Mouse (Mus musculus) cerebellum, adult 9-11 months (tissue): ENCODE results near the gene Rai14.

Experiments used
- DNase-seq: peaks from one replicate; pipeline ENCODE4 v3.0.0; 2022

The Rai14 gene

DNA sequence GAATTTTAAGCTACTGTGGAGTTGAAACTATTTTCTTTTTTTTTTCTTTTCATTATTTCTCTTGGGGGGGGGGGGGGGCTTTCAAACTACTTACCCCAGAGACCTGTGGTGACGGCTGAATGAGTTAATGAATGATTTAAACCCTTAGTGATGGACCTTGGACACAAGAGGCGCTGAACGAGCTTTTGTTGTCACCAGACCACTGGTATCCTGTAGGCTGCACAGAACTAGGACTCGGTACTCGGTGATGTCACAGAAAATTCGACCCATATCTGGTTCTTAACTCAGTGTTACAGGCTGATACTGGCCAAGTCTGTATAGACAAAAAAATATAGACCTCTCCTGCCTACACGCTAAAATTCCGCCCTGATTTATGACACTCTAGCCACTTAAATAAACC is 69.3 kb downstream of the Rai14 start:
- no peak for DNase-seq

DNA sequence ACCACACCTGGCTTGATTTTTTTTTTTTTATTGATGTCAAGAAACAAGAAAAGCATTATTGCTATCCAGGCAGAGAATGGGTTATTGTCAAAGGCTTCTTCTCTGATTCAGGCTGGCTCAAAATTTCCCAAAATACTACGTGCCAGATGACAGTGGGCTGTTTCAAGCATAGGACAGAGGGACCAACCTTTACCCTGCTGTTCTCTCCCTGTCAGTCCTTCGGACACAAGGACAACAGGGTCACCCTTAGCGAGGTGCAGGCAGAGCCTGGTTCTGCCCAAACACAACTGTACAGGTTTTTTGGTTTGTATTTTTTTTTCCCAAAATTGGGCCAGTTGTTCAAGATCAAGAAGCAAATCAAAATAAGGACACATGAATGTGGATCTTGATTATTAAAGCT is 70.6 kb downstream of the Rai14 start:
- no peak for DNase-seq

DNA sequence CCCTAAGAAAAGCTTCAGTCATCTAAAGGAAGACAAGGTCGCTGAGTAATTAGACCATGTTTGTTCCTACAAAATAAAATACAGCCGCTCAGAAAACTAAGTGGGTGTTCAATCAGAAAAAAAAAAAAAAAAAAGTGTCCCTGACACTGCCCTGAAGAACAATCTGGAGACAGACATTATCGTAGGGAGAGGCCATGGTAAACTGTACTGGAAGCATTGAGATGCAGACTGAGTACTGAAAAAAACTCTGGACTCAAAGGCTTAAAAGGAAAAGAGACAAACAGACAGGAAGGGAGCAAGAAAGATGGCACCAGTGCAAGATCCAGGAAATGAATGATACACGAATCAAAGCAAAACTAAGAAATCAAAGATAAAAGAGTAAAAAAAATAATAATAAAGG is 71.2 kb downstream of the Rai14 start:
- DNase-seq: no peak

DNA sequence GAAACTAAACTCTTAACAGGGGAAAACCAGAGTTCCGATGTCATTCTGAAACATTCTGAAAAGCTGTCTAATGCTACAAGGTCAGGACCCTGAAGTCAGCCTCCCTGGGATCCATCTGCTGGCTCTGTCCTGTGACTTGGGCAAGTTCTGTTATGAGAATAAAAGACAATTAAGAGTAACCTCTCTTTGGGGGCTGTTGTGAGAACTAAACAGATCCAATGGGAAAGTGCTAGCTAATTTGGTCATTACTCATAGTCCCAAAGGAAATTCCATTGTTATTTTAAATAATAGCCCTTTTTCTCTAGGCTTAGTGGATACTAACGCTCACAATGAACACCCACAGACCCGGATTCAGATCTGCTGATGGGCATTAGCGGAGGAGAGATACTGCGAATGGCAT is 72.0 kb downstream of the Rai14 start:
- no peak for DNase-seq

DNA sequence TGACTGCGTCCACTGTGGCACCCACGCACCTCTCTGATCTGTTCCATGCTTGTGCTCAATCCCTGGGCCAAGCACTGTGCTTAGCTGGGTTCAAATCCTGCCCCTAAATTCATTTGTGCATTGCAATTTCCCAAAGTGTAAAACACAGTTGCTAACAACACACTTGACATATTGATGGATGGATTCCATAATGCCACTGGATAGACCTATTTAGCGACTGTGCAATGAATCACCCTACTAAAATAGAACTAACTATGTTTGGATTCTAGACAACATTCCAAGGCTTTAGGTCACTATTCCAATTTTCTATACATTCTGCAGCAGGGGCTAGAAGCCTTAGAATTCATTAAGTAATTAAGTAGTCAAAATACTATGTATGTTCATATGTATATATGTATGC is 73.7 kb downstream of the Rai14 start:
- DNase-seq: no peak

DNA sequence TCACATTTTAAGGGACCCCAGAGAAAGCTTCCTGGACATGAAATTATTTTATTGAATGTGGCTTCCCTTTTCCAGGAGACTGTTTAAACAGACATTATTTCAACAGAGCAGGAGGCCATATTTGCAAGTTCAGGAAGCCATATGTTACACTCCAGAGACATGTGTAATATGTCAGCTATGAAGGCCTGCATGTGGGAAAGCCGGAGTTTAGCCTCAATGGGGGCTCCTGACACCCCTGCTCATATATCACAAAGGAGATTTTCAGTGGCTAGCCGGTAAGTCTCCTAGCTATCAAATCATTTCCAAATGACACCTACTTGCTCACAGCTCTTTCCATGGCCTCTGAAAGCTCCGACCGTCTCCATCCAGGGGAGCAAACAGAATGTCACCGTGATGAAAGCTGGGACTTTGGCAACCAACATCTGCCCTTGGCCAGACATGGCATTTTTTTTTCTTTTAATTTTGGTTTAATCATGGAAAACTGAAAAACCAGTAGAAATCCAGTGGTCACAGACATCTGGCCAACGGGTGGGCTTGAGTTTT is 77.1 kb downstream of the Rai14 start:
- DNase-seq: no peak

DNA sequence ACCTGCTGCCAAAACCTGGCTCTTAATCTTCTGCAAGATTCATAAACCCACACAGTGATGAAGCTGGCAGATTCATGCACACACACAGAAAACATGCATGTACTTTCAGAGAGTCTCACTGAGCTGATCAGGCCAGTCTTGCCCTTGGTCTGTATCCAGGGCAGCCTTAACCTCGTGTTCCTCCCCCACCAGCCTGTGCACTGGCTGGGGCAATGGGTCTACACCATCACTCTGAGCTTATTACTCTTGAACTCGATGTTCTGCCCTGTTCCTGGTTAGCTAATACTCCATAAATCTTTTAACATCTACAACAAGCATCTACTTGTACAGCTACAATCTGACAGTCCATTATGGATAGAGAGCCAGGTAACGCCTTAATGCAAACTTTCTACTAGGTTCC is 77.6 kb downstream of the Rai14 start:
- no peak for DNase-seq

DNA sequence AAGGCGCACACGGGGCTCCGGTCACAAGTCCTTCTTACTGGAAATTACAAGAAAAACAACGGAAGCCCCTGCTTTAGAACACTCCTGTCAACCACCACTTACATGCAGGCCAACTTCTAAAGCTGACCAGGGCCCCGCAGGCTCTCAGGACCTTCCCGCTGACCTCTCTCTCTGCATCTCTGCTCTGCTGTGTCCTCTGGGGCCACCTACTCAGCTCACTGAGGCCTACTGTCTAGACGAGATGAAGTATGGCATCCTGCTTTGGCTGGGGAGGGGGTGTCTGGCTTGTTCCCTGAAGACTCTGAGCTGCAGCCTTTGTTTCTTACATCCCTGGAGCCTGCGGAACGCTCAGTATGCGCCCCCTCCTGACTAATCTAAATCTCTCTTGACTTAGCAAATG is 79.3 kb downstream of the Rai14 start:
- no peak for DNase-seq

DNA sequence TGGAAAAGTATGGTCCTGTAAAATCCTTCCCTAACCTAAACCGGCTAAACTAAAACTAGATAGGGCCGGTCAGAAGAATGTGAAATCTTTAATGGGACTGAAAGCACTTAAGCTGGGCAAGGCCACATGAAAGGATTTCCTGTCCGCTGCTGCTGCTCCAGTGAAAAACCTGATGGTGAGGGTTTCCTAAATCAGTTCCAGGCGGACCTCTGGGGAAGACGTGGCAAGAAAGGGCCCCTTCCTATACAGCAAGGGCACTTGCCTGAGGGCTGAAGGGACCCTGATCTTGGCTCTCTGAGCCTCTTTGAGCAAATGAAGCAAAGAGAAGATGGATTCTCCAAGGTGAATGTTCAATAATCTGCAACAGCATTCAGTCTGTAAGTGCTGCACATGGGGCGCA is 80.2 kb downstream of the Rai14 start:
- DNase-seq: no peak

DNA sequence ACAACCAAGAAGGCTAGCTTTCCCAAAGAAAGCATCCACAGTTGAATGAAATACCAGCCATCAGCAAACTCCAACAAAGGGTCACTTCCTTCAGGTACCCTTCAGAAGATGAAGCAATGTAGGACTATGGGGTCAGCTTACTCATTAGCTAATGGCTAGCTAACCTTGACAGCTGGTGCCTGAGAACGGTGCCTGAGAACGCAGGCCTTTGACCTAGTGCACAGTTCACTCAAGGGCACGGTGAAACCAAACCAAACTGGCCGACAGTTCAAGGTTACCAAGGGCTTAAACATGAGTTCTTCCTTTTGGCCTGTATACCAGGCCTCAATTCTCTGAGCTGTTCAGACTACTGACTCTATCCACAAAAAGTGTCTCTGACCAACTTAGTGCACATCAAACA is 81.0 kb downstream of the Rai14 start:
- no peak for DNase-seq

DNA sequence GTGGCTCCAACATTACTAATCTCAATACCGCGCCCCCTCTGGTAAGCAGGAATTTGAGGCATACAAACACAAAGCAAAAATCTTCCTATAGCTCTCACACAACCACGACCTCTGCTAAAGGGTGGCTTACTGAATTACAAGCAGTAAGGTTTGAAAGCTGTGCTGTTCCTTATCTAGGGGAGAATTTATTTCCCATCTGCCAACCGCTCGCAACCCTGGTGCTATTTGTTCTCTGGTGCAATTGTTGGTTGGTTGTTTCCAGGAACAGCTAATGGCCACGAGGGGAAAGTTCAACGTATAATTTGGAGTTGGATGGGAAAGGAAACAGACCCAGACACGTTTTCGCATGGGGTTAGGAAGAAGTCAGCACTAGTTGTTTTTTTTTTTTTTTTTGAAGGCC is 81.8 kb downstream of the Rai14 start:
- DNase-seq: no peak

DNA sequence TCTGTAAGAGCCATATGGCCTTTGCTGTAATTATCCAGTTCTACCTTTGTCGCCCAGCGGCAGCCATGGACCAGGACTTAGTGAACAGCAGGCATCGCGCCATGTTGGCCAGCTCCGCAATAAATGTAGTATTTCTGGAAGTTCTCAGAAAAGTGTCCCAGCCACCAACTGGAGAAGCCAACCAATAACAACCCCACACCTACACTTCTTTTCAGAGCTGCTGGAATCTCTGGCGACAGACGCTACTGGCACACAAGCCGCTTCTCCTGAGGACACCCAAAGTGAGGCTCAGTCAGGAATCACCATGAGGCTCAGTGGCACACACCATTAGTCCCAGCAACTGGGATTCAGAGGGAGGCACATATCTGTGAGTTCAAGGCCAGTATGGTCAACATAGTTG is 82.4 kb downstream of the Rai14 start:
- DNase-seq: no peak

DNA sequence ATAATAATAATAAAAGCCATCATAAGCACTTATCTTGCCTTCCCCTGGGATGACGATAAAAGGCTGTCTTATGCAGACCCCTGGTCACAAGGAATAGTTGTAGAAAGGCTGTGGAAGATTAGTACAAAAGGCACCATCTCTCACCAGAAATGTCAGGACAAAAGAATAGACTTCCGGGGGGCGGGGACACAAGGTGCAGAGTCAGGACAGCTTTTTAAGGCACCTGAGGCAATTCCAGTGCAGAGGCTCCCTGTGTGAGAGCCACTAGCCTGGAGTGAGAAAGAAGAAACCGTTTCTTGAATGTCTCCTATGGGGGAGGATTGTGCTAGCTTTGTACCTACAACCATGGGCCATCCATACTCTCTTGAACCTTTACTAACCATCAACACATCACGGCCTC is 82.9 kb downstream of the Rai14 start:
- DNase-seq: no peak

DNA sequence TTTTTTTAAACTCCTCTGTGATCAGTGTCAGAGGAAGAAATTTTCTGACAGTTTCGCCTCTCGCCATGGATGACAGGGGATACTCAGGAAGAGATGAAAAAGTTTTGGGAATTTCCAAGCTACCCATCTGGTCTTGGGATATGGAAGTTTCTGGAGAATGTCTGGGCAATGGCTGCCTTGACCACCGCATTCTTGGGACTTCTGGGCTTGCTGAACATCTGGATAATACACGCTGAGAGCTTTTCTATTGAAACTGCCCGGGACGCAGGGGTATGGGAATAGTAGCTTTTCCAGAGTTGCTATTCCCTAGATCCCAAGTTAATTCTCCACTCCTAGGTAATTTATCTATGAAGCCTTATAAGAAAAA is 85.5 kb downstream of the Rai14 start:
- no peak for DNase-seq

DNA sequence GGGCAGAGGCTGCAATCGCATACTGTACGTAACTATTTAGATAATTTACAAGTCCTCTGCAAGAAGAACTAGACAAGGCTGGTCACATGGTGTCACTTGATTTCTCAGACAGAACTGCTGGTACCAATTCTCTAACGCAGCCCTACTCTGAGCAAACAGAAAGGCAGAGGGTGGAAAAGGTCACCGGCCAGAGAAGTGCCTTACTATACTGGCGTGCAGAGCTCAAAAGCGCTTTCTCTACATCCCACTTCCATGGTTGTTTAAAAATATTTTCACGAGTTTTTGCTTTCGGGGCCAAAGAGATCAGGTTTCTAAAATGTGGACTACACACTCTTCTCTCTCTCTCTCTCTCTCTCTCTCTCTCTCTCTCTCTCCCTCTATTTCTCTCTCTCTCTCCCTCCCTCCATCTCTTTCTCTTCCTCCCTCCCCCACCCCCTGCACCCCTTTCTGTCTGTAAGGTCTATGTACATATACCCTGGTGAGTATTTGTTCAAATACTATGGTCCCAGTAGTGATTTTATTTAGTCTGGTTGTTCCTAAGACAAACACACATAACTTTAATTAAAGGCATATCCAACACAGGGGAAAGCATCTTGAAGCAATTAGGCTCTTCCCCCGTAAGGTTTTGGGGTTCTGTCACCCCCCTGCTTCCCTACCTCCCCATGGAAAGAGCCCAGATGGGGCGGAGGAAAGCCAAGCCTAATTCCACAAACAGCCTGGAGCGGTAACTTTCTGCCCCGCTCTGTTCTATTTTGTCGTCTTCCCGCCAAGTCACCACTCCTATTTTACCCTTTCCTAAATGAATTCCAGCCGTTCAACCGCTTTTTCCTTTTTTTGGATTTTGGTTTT is 86.1 kb downstream of the Rai14 start:
- no peak for DNase-seq

DNA sequence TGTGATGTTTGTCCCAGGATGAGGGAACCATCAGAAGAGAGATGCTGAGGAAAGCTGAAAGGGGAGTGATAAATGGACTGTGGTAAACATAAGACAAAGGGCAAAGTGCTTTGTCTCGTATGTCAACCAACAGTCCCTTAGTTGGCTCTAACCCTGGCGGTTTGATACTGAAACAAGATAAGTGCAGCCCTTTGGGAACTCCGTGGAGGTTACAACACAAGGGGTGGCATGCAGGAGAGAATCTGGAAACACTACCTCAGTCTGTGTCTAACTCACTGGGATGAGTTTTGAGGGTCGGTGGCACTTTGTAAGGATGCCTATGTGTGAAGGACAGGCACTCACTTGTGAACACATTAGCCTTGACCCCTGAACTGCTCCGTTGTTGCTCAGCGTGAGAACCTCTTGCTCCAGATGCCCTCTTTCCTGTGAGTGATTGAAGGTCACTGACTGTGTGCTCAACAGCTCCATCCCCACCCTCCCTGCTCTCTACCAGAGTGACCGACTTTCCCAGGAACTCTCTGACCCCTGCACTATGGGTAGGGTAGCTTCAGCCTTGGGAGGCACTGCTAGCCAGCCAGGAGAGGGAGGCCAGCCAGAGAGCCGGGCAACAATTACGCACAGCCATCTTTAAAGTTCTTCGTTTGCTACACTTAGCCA is 90.7 kb downstream of the Rai14 start:
- DNase-seq: no peak

DNA sequence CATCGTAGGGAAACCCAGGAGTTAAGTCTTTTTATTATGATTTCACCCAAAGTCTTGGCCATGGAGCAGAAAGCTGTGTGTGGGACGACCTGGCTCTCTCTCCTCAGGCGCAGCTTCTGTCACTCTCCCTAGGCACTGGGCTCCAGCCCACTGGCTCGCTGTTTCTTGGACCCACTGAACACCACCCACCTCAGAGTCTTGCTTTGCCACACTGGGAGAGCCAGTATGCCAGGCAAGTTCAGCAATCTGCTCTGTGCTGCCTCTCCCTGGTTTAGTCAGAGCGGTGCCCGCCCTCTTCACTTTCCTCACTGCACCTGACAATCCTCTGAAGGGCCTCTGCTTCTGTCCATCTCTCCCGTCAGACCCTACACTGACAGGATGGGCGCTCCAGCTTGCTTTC is 93.2 kb downstream of the Rai14 start:
- DNase-seq: no peak

DNA sequence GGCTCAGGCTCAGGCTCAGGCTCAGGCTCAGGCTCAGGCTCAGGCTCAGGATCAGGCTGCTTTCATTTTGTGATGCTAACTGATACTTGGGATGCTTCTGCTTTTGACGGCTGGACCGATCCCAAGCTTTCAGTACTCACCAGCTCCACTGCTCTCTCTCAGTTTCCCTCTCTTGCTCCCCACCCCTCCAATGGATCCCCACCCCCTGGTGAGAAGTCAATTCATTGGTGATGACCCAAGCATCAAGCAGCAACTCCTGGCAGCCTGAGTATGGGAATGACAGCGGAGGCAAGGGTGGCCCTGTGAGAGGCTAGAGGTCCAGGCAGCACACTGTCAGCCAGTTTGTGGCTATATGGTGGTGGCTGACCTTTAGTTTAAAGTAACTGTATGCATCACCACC is 94.7 kb downstream of the Rai14 start:
- DNase-seq: no peak

DNA sequence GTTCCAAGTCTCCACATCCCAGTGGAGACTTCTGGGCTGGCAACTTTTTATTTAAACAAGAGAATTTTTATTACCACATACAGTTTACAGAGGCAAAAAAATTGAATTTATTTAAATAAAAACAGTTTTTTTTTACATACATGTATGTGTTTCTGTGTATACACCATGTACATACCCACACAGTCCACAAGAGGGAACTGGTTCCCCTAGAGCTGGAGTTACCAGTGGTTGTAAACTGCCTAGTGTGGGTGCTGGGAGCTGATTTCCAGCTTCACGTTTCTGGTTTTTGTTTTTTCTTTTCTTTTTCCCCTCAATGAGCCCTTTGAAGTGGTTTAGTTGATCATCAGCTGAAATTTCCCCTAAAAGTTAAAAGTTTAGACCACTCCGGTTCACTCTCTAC is 96.1 kb downstream of the Rai14 start:
- DNase-seq: no peak

DNA sequence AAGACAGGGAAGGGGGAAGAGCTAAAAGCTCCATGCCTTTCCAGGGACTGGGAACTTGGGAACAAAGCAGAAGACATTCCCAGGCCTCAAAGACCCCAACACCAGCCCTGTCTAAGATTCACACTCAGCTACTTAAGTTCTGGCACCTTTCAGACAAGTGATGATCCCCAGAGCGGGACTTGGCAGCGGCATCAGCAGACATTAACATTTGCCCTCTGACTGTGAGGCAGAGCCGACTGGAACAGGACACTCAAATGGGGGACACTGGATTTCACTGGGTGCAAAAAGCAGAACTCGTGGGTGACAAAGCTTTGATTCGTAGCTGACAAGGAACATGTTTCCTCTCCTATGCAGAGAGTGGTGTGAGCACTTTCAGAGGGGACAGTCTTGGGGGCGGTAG is 98.4 kb downstream of the Rai14 start:
- DNase-seq: no peak

DNA sequence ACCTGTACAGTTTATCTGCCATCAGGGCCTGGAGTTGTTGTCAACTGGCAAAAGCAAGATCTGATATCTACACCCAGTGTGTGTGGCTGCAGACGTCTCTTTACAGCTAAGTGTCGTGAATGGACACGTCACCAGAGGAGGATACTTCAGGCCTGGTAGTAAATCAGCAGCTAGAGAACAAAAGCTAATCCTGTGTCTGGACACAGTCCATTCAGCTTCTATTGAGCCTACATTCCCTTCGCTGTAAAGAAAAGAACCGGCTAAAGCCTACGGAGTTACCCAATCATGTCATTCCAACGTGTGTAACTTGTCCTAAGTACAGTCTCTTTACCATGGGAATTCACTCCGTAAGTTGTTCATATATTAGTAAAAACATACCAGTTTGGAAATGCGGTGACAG is 103.4 kb downstream of the Rai14 start:
- DNase-seq: no peak

DNA sequence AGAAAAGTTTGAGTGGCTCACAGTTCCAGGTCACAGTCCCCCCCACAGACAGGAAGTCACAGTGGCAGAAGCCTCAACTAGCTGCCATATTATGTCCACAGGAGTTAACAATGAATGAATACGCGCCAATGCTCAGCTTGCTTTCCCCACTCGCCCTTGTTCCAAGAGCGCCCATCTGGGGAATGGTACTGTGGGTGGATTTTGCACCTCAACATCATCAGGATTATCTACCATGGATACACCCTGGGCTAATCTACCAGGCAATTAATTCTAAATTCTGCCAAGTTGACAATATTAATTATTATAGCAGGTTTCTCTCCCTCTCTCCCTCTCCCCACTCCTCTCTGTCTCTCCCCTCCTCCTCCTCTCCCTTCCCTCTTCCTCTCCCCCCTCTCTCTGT is 105.3 kb downstream of the Rai14 start:
- DNase-seq: no peak

DNA sequence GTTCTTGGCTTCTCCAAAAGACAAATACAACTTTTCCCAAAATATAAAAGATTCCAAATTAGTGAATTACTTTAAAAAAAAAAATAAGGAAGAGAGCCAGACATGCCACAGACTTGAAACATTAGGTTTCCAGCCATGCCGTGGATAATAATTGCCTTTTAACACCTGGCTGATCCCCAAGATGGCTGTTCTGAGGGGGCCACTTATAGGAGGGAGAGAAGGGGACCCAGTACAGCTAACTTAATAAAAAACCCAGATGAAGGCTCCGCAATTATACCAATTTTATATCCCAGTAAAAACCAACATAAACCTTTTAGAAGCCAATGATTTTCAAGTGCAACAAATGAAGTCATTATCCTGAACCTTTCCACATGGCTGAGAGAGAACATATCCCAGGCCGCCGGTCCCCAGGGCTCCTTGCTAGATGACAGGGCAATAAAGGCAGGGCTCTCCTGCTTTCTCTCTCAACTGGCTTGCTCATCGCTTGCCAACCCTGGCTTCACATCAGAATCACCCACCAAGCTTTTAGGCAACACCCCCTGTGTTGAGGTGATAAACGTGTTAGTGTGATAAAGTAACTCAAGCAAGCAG is 105.8 kb downstream of the Rai14 start:
- DNase-seq: no peak

DNA sequence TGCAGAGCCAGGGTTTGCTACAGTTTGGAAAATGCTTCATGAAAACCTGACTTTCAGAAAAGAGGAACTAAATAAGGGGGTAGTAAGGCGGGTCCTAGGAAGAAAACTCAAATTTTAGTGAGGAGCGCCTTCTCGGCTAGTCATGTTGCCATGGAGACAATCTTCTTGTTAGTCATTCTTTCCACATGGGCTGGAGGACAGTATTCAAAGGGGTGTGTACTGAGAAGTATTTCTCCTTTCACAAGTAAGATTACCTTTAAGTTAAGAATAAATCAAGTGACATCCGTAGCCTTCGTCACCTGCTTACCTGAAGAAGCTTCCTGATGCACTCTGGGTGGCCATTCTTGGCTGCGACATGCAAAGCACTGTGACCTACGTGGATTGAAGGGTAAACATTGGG is 115.0 kb downstream of the Rai14 start:
- DNase-seq: no peak
